Mouse (Mus musculus) embryonic stem cell, embryonic (primary cell): Measurements from ENCODE around the gene Ugt1a10.

Experiments
- CTCF ChIA-PET, 4 experiments: fragments of 300-600 bp in 2 of 4; fragments of 350-600 bp in 2 of 4; sonication (Branson Sonifier 250); formaldehyde crosslinking; loops; one replicate each; lab custom pipeline; 2022; ENCODE audit warnings: inconsistent platforms in 2 of 4; lab: Charles Lee
- POLR2A ChIA-PET, 4 experiments: fragments of 300-600 bp in 2 of 4; fragments of 350-600 bp in 2 of 4; sonication (Branson Sonifier 250); formaldehyde crosslinking; loops; one replicate each; lab custom pipeline; 2022; ENCODE audit warnings: antibody characterized with exemption in 4 of 4, inconsistent platforms in 1 of 4; lab: Charles Lee

Gene Ugt1a10

DNA sequence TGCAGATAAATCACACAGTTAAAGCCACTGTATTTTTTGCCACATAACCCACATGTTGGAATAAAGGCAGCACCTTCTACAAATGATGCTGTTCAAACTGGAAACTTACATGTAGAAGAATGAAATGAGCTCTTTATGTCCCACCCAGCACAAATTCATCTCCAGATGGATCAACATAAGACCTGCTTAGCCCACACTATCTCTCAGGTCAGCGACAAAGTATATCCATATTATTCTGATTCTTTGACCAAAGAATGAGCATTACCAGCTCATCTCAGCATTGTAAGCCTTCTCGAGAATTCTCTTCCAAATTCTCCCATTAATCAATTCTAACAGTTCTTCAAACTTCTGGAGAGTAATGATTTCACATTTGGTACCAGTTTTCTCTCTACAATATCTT, 167.0 kb downstream of the Ugt1a10 start:
- CTCF ChIA-PET, result interaction anchor here in 3 of 4 experiments (0.9 to 1.3 kb wide), 3 partner anchors 10 to 68 kb away, joined by 3 to 4 read pairs (median 3); no protein-coding TSS in a partner anchor
- POLR2A ChIA-PET, result interaction anchor here in 1 of 4 experiments (0.6 to 2.2 kb wide), 6 partner anchors 9 to 559 kb away, joined by 3 to 5 read pairs (median 4); partner anchors contain the start of genes Hjurp and Trpm8

GRCm38 (mm10) chr1:88223011-88223515, 167.9 kb downstream of the Ugt1a10 start:
- CTCF ChIA-PET, result interaction anchor here in 3 of 4 experiments (0.6 to 1.3 kb wide), 6 partner anchors 10 to 78 kb away, joined by 3 to 6 read pairs (median 4); no protein-coding TSS in a partner anchor
- POLR2A ChIA-PET, result interaction anchor here in 2 of 4 experiments (0.6 to 2.2 kb wide), 9 partner anchors 8 to 61 kb away, joined by 3 to 5 read pairs (median 4); partner anchors contain the start of genes Hjurp (in 1 of the 2) and Trpm8 (in 1 of the 2)

DNA sequence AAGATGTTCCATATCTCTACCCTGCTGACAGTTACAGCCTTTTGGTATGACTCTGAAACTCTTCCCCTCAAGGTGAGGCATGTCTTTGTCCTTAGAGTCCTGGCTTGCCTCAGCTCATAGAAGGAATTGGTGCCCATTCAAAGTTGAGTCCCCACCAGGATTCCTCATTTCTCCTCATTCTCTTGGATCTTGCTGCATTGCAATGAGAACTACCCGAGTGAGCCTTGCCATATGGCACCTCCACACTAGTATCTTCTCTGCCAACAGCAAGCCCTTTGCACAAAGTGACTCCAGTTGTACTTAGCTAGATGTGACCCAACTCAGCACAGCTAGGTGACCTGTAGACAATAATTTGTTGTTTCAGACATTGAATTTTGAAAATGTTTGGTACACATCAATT, 168.4 kb downstream of the Ugt1a10 start:
- ChIA-PET CTCF (interaction anchor here in 3 of 4 experiments (0.9 to 1.3 kb wide), 3 partner anchors 9 to 66 kb away, joined by 3 to 6 read pairs (median 3); no protein-coding TSS in a partner anchor), POLR2A (interaction anchor here in 2 of 4 experiments (0.6 to 1.4 kb wide), 6 partner anchors 9 to 60 kb away, joined by 3 to 5 read pairs (median 3); partner anchors contain the start of gene Ugt1a1 (in 1 of the 2))

- POLR2A ChIA-PET, result interaction anchor here in 1 of 4 experiments (0.8 to 1.4 kb wide), 4 partner anchors 9 to 41 kb away, joined by 3 to 4 read pairs (median 3); partner anchors contain the start of gene Ugt1a1
- CTCF ChIA-PET, result interaction anchor here in 2 of 4 experiments (0.7 to 1.1 kb wide), 2 partner anchors 60 to 66 kb away, joined by 3 to 6 read pairs; no protein-coding TSS in a partner anchor
These were observed 169.0 kb downstream of the Ugt1a10 start for GRCm38 (mm10) chr1:88224029-88224776.

DNA sequence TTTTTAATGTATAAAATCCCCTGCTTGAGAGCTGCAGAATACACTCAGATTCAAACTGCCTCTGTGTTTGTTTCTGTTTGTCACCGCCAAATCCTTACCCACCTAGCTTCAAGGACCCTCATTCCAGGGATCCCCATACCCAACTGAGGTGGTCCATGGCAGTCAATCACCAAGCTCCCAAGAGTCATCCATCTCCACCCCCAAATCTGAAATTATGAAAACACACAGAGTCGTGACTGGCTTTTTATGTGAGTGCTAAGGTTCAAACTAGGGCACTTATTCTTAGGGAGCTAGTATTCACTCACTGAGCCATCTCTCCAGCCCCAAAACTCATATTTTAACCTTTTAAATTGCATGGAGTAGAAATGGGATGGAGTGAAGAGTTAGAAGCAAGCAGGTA, 170.1 kb downstream of the Ugt1a10 start:
- ChIA-PET CTCF (interaction anchor here in 1 of 4 experiments (0.6 kb wide), 1 partner anchor 65 kb away, joined by 3 read pairs; no protein-coding TSS in a partner anchor), POLR2A (interaction anchor here in 2 of 4 experiments (1.1 to 1.3 kb wide), 2 partner anchors 20 to 21 kb away, joined by 3 read pairs; no protein-coding TSS in a partner anchor)

GRCm38 (mm10) chr1:88225741-88226140, 170.6 kb downstream of the Ugt1a10 start:
- ChIA-PET CTCF (interaction anchor here in 1 of 4 experiments (0.6 kb wide), 1 partner anchor 64 kb away, joined by 3 read pairs; no protein-coding TSS in a partner anchor), POLR2A (interaction anchor here in 2 of 4 experiments (0.5 to 1.3 kb wide), 4 partner anchors 10 to 188 kb away, joined by 3 read pairs; no protein-coding TSS in a partner anchor)

- POLR2A ChIA-PET, result interaction anchor here in 1 of 4 experiments (0.5 to 1.0 kb wide), 2 partner anchors 9 to 25 kb away, joined by 3 to 4 read pairs; no protein-coding TSS in a partner anchor
- CTCF ChIA-PET, result no interaction called here
These were observed 171.6 kb downstream of the Ugt1a10 start, which contains the start of gene Mroh2a for GRCm38 (mm10) chr1:88226670-88227379. Gene Mroh2a, plus strand, starts transcription at chr1:88226986.

- ChIA-PET POLR2A (no interaction called here), CTCF (no interaction called here)
These were observed 172.3 kb downstream of the Ugt1a10 start for GRCm38 (mm10) chr1:88227482-88227881.

GRCm38 (mm10) chr1:88228121-88228520, 172.9 kb downstream of the Ugt1a10 start:
- CTCF ChIA-PET, result no interaction called here
- POLR2A ChIA-PET, result no interaction called here

- ChIA-PET POLR2A (no interaction called here), CTCF (interaction anchor here in 1 of 4 experiments (0.6 kb wide), 1 partner anchor 10 kb away, joined by 3 read pairs; no protein-coding TSS in a partner anchor)
These were observed 174.4 kb downstream of the Ugt1a10 start for GRCm38 (mm10) chr1:88229566-88229965.

DNA sequence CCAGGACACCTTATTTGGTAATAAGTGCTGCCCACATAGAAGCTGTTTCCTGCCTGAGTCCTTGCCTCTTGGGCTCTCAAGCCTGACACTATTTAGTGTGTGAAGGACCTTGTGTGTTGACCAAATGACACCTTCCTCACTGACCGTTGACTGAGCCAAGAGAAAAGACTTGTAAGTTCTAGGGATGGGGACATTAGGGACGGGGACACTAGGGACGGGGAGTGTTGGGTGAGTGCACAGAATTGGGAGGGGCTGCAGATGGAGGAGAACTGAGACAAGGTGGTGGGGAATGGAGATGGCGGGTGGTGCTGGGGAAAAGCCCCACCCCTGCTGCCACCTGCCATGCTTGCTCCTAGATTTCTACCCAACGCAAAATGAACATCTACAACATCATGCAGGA, 174.8 kb downstream of the Ugt1a10 start:
- ChIA-PET CTCF (no interaction called here), POLR2A (no interaction called here)

DNA sequence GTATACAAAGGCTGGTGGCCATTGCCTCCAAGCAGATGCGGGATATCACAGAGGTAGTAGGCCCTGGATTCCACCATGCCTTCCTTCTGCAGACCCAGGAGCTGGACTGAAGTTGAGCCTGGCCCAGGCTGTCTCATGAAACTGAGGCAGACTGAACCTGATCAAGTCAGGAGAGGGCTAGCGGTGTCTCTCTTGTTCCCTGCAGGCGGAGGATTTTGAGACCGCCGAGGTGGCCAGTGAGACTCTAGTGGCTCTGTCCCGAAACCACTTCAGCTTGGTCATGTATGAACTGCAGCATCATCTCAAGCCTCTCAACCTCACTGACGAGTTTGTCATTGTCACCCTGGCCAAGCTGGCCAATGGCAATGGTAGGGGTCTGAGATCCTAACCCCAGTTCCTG, 175.2 kb downstream of the Ugt1a10 start:
- POLR2A ChIA-PET, result interaction anchor here in 1 of 4 experiments (1.0 kb wide), 1 partner anchor 10 kb away, joined by 4 read pairs; no protein-coding TSS in a partner anchor
- CTCF ChIA-PET, result interaction anchor here in 1 of 4 experiments (0.6 kb wide), 1 partner anchor 512 kb away, joined by 3 read pairs; no protein-coding TSS in a partner anchor

- POLR2A ChIA-PET, result interaction anchor here in 1 of 4 experiments (1.0 to 1.2 kb wide), 2 partner anchors 9 to 11 kb away, joined by 4 to 5 read pairs; no protein-coding TSS in a partner anchor
- CTCF ChIA-PET, result interaction anchor here in 2 of 4 experiments (0.6 to 0.8 kb wide), 2 partner anchors 59 to 511 kb away, joined by 3 read pairs; no protein-coding TSS in a partner anchor
These were observed 176.0 kb downstream of the Ugt1a10 start for GRCm38 (mm10) chr1:88230981-88231802.

DNA sequence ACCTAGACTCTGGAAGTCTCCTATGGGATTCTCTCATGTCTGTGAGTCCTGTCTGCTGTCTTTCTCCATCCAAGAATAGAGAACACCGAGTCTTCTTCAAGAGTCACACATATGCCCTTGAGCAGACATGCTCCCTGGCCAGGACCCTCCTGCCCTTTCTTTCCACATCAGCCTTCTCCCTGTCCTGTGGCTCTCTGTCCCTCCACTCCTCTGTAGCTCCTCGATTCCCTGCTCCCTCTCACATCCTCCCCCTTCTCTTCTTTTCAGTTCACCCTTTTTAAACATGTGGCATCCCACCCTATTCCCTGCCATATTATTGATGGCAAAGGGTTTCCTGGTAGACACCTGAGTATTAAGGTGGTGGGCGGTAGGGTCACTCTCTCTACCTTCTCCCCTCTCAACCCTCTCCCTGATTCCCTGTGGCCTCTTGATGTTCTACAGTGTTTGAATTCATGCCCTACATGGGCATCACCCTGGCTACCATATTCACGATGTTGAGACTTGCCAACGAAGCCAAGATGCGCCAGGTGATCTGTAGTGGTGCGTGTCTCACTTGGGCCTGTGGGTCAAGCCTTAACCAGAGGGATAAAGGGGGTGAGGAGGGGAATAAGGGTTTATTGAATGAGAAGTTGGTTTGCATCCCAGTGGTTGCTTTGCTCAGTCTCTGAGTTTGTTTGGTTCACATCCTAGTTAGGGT, 176.8 kb downstream of the Ugt1a10 start:
- ChIA-PET POLR2A (interaction anchor here in 1 of 4 experiments (0.7 to 3.0 kb wide), 5 partner anchors 9 to 879 kb away, joined by 3 to 15 read pairs (median 5); no protein-coding TSS in a partner anchor), CTCF (interaction anchor here in 1 of 4 experiments (0.7 kb wide), 1 partner anchor 9 kb away, joined by 3 read pairs; no protein-coding TSS in a partner anchor)

DNA sequence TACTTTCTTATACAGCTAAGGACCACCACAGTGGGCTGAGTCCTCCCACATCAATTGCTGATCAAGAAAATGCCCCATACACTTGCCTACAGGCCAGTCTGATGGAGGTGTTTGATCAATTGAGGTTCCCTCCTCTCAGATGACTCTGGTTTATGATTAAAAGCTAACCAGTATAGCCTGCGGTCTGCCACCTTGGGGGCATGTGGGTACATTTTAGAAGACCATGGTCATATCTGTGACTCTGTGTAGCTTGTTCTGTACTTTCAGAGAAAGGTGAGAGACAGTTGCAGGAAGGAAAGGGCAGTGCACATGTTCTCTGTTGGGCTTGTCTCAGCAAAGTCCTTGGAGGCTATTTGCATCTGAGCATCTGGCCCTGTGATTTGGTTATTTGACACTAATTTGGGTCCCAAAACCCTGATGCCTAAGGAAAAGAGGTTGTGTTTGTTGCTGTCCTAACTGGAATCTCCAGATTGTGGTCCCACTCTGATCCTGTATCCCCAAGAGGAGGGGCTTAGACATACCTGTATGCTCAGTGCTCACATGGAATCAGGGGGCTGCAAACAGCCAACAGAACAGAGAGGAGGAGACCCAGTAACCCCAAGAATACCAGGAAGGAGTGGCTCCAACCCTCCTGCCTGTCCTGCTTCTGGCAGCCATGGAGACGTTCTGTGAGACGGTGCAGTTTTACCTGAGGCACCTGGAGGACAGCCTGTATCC, 177.6 kb downstream of the Ugt1a10 start:
- POLR2A ChIA-PET, result interaction anchor here in 2 of 4 experiments (0.6 to 3.0 kb wide), 7 partner anchors 10 to 880 kb away, joined by 3 to 15 read pairs (median 4); no protein-coding TSS in a partner anchor
- CTCF ChIA-PET, result interaction anchor here in 1 of 4 experiments (0.7 kb wide), 1 partner anchor 10 kb away, joined by 3 read pairs; no protein-coding TSS in a partner anchor
